Mouse (Mus musculus) lung, embryonic 14.5 days (tissue): ENCODE data around the gene Irf7. TPM values are rescaled to one million over a fixed set of nuclear protein-coding genes. Genes with fewer than 3 reads are reported as not detected.
A peak's percentile ranks its signal among the peaks of the same experiment; 100 is the strongest.

ENCODE experiments used
- ATAC-seq: fragments of 200-750 bp; cut with Nextera tagmentation; 2 replicates; pipeline ENCODE4 v1.8.0; 2017; ENCODE audit warnings: mild to moderate bottlenecking, moderate TSS enrichment, moderate library complexity; ENCODE audit not compliant: insufficient read depth
- DNase-seq: peaks from one replicate; pipeline ENCODE4 v3.0.0-alpha.2; 2015
- H3K27ac ChIP-seq: fragments of 300-500 bp; sonication (generic); 2 replicates; pipeline ENCODE4 v1.5.1; 2014; ENCODE audit warnings: low read depth, mild to moderate bottlenecking, moderate library complexity
- H3K27me3 ChIP-seq: fragments of 300-500 bp; sonication (generic); 2 replicates; pipeline ENCODE4 v1.6.1; 2014; ENCODE audit warnings: low read length, control low read depth; ENCODE audit not compliant: insufficient read depth
- H3K36me3 ChIP-seq: fragments of 300-500 bp; sonication (generic); 2 replicates; pipeline ENCODE4 v1.6.1; 2014; ENCODE audit warnings: control low read depth; ENCODE audit not compliant: insufficient read depth
- H3K4me1 ChIP-seq: fragments of 300-500 bp; sonication (generic); 2 replicates; pipeline ENCODE4 v1.6.1; 2014; ENCODE audit warnings: antibody characterized with exemption, control low read depth; ENCODE audit not compliant: insufficient read depth
- H3K4me2 ChIP-seq: fragments of 300-500 bp; sonication (generic); 2 replicates; pipeline ENCODE4 v1.6.1; 2014; ENCODE audit warnings: mild to moderate bottlenecking
- H3K4me3 ChIP-seq: fragments of 300-500 bp; sonication (generic); 2 replicates; pipeline ENCODE4 v1.5.1; 2014; ENCODE audit warnings: low read depth, low read length
- H3K9ac ChIP-seq: fragments of 300-500 bp; sonication (generic); 2 replicates; pipeline ENCODE4 v1.6.1; 2014
- H3K9me3 ChIP-seq: fragments of 300-500 bp; sonication (generic); 2 replicates; pipeline ENCODE4 v1.6.1; 2016; ENCODE audit warnings: low read depth, low read length, control low read depth
- CTCF ChIP-seq: IDR thresholded peaks from 2 replicates; pipeline ENCODE4 v1.5.1; 2016; ENCODE audit warnings: antibody characterized with exemption, low read depth
- WGBS: fragments of 180-500 bp; shearing (Covaris S2); extraction: QIAGEN DNeasy Blood & Tissue Kit; methylation state at CpG from one replicate; pipeline ENCODE4 v1.1.7; 2014; 5-methylcytosine and 5-hydroxymethylcytosine counted together
- microRNA counts: library from miRNA; unstranded; fragments of <30 nt; microRNA quantifications from one replicate; lab custom pipeline; 2016
- microRNA-seq: library from miRNA; unstranded; fragments of <30 nt; microRNA quantifications from one replicate; pipeline ENCODE4, GENCODE M21; 2016; ENCODE audit warnings: borderline number of aligned reads
- polyA plus RNA-seq: library from polyadenylated mRNA; unstranded; fragments of >200 nt; fragmentation: Nextera tagmentation; extraction: Ambion mirVana; gene quantifications from 2 replicates; pipeline ENCODE4 v1.2.1, GENCODE M21; 2014

Irf7 gene
- polyA plus RNA-seq, 1 experiment from 2014 or later: 1.0 TPM

GRCm38 (mm10) chr7:141215880-141216733, 50.2 kb downstream of the Irf7 start:
- no peaks in the 10 kb centered on the region for H3K9me3 ChIP-seq
- peak; percentile 70 for DNase-seq
- H3K27ac ChIP-seq: peak overlapping the region; percentile 90
- peak overlapping the region; percentile 64 for H3K4me3 ChIP-seq
- WGBS: under 1% methylated on average over 40 of the region's 42 CpGs
- H3K27me3 ChIP-seq: no peaks in the 10 kb centered on the region
- H3K36me3 ChIP-seq: peaks cover 18% of the 10 kb centered on the region; the same call in 1 of the 2 replicates
- H3K4me2 ChIP-seq: peak overlapping the region; percentile 96
- peaks cover 6% of the 10 kb centered on the region for H3K4me1 ChIP-seq
- peak; percentile 52 for ATAC-seq
- peak; percentile 2; the same call in 1 of the 2 replicates for TF ChIP-seq CTCF
- peak overlapping the region; percentile 64 for H3K9ac ChIP-seq

- Histone ChIP-seq H3K36me3 (peaks cover 15% of the 10 kb centered on the region; the same call in 1 of the 2 replicates), H3K9ac (peak within 1 kb of the TSS; percentile 64), H3K4me3 (peak within 1 kb of the TSS; percentile 64), H3K4me1 (peaks cover 6% of the 10 kb centered on the region; the same call in 1 of the 2 replicates), H3K4me2 (peak within 1 kb of the TSS; percentile 96), H3K27ac (peak within 1 kb of the TSS; percentile 92), H3K27me3 (no peaks in the 10 kb centered on the region), H3K9me3 (no peaks in the 10 kb centered on the region)
- ATAC-seq: peak; percentile 94
- under 1% methylated on average over 41 of the region's 41 CpGs for WGBS
- TF ChIP-seq CTCF: no peak
- peak; percentile 97 for DNase-seq
Measured at GRCm38 (mm10) chr7:141215101-141215879, 51.0 kb downstream of the Irf7 start, which contains the start of gene Rassf7. TSS of gene Rassf7 (plus strand) at chr7:141215860.

GRCm38 (mm10) chr7:141214310-141214709, 52.0 kb downstream of the Irf7 start:
- no peak for ATAC-seq
- Histone ChIP-seq H3K9me3 (no peaks in the 10 kb centered on the region), H3K9ac (no peak overlapping the region; the same call in 1 of the 2 replicates), H3K4me1 (peaks cover 6% of the 10 kb centered on the region; the same call in 1 of the 2 replicates), H3K27ac (peak overlapping the region; percentile 92), H3K4me3 (0 out of 2 replicates have a peak overlapping the region, but pooled peaks have one; percentile 64), H3K4me2 (peak overlapping the region; percentile 96; the same call in 1 of the 2 replicates), H3K36me3 (peaks cover 13% of the 10 kb centered on the region; the same call in 1 of the 2 replicates), H3K27me3 (no peaks in the 10 kb centered on the region)
- no peak for DNase-seq
- TF ChIP-seq CTCF: no peak
- WGBS: 38% methylated on average over 3 of the region's 3 CpGs

GRCm38 (mm10) chr7:141213605-141214235, 52.6 kb downstream of the Irf7 start, which contains the start of gene Lmntd2:
TSS of gene Lmntd2 (minus strand) at chr7:141214080.
- H3K4me3 ChIP-seq: peak within 1 kb of the TSS; percentile 64
- 87% methylated on average over 11 of the region's 11 CpGs for WGBS
- peak within 1 kb of the TSS; percentile 96 for H3K4me2 ChIP-seq
- peak within 1 kb of the TSS; percentile 92 for H3K27ac ChIP-seq
- ATAC-seq (no peak), DNase-seq (no peak)
- H3K27me3 ChIP-seq: no peaks in the 10 kb centered on the region
- peak within 1 kb of the TSS; percentile 64 for H3K9ac ChIP-seq
- peaks cover 6% of the 10 kb centered on the region; the same call in 1 of the 2 replicates for H3K4me1 ChIP-seq
- H3K9me3 ChIP-seq: no peaks in the 10 kb centered on the region
- TF ChIP-seq CTCF: no peak
- H3K36me3 ChIP-seq: peaks cover 12% of the 10 kb centered on the region; the same call in 1 of the 2 replicates

- DNase-seq: no peak
- H3K4me2 ChIP-seq: no peak overlapping the region
- no peaks in the 10 kb centered on the region for H3K27me3 ChIP-seq
- H3K9me3 ChIP-seq: no peaks in the 10 kb centered on the region
- no peak overlapping the region for H3K9ac ChIP-seq
- H3K4me1 ChIP-seq: peaks cover 6% of the 10 kb centered on the region; the same call in 1 of the 2 replicates
- H3K4me3 ChIP-seq: no peak overlapping the region
- WGBS: 83% methylated on average over 3 of the region's 3 CpGs
- no peak overlapping the region for H3K27ac ChIP-seq
- no peak for ATAC-seq
- H3K36me3 ChIP-seq: peaks cover 9% of the 10 kb centered on the region; the same call in 1 of the 2 replicates
- TF ChIP-seq CTCF: no peak
Measured at GRCm38 (mm10) chr7:141213133-141213532, 53.1 kb downstream of the Irf7 start.

MicroRNAs encoded within 50 kb of the gene (microRNA counts, 519-probe panel; counts per million panel counts)
- microRNA mmu-miR-210 (lab: Ali Mortazavi, UCI): 3,389 counts per million, percentile 67 among the panel's probes with 10 or more counts

Small RNAs within 50 kb of the gene (microRNA-seq; reads per million reads assigned to microRNA genes)
- 553 reads per million, percentile 67 among the genes with 10 or more reads in this experiment for gene Mir210

Other genes with a start within 250 kb of the Irf7 start
- gene Ifitm6, start 248.6 kb downstream of the Irf7 start, polyA plus RNA-seq: 0.49 and 1.1 TPM in 2 replicates
- not detected in 2 replicates for gene Gm17387, start 237.3 kb downstream of the Irf7 start, polyA plus RNA-seq
- 5.6 and 7.1 TPM in 2 replicates for gene B4galnt4, start 205.4 kb downstream of the Irf7 start, polyA plus RNA-seq
- gene Pkp3, start 188.3 kb downstream of the Irf7 start, polyA plus RNA-seq: 7.5 and 8.7 TPM in 2 replicates
- gene Sigirr, start 165.9 kb downstream of the Irf7 start, polyA plus RNA-seq: 7.8 and 9.8 TPM in 2 replicates
- gene Ano9, start 148.7 kb downstream of the Irf7 start, polyA plus RNA-seq: 4.2 and 4.3 TPM in 2 replicates
- gene Ptdss2, start 144.1 kb downstream of the Irf7 start, polyA plus RNA-seq: 50.6 and 57.7 TPM in 2 replicates
- gene Rnh1, start 93.6 kb downstream of the Irf7 start, polyA plus RNA-seq: 124 and 130 TPM in 2 replicates
- 85.8 and 97.4 TPM in 2 replicates for gene Hras, start 72.5 kb downstream of the Irf7 start, polyA plus RNA-seq
- 3.8 and 4.3 TPM in 2 replicates for gene Lrrc56, start 72.3 kb downstream of the Irf7 start, polyA plus RNA-seq
- gene Lmntd2, start 52.4 kb downstream of the Irf7 start, polyA plus RNA-seq: 0.74 and 1.4 TPM in 2 replicates
- gene Rassf7, start 50.6 kb downstream of the Irf7 start, polyA plus RNA-seq: 38.9 and 41.1 TPM in 2 replicates
- 80.7 and 85.4 TPM in 2 replicates for gene Phrf1, start 37.7 kb downstream of the Irf7 start, polyA plus RNA-seq
- gene Cdhr5, start 10.3 kb upstream of the Irf7 start, polyA plus RNA-seq: not detected in 2 replicates
- gene Sct, start 12.7 kb upstream of the Irf7 start, polyA plus RNA-seq: 2.2 and 5.1 TPM in 2 replicates
- 1.0 and 1.4 TPM in 2 replicates for gene Drd4, start 25.5 kb upstream of the Irf7 start, polyA plus RNA-seq
- 69.8 and 74.2 TPM in 2 replicates for gene Deaf1, start 61.2 kb upstream of the Irf7 start, polyA plus RNA-seq
- gene Tmem80, start 61.3 kb upstream of the Irf7 start, polyA plus RNA-seq: 28.8 and 30.3 TPM in 2 replicates
- gene Eps8l2, start 72.4 kb upstream of the Irf7 start, polyA plus RNA-seq: 20.0 and 22.4 TPM in 2 replicates
- 241 and 257 TPM in 2 replicates for gene Taldo1, start 125.7 kb upstream of the Irf7 start, polyA plus RNA-seq
- 48.5 and 49.1 TPM in 2 replicates for gene Gatd1, start 147.7 kb upstream of the Irf7 start, polyA plus RNA-seq
- not detected in 2 replicates for gene Cend1, start 163.0 kb upstream of the Irf7 start, polyA plus RNA-seq
- gene Slc25a22, start 171.4 kb upstream of the Irf7 start, polyA plus RNA-seq: 27.6 and 30.1 TPM in 2 replicates
- 12.6 and 14.2 TPM in 2 replicates for gene Pidd1, start 177.5 kb upstream of the Irf7 start, polyA plus RNA-seq
- gene Rplp2, start 180.9 kb upstream of the Irf7 start, polyA plus RNA-seq: 1,415 and 1,470 TPM in 2 replicates
- 26.1 and 26.3 TPM in 2 replicates for gene Pnpla2, start 188.7 kb upstream of the Irf7 start, polyA plus RNA-seq
- gene Cracr2b, start 194.6 kb upstream of the Irf7 start, polyA plus RNA-seq: 15.1 and 18.9 TPM in 2 replicates
- gene Cd151, start 200.9 kb upstream of the Irf7 start, polyA plus RNA-seq: 69.8 and 79.1 TPM in 2 replicates
- 71.2 and 74.3 TPM in 2 replicates for gene Polr2l, start 208.7 kb upstream of the Irf7 start, polyA plus RNA-seq
- gene Tspan4, start 208.8 kb upstream of the Irf7 start, polyA plus RNA-seq: 95.5 and 100.0 TPM in 2 replicates